Mouse (Mus musculus) heart, postnatal 36 days (tissue): ENCODE data around the gene Sult1a1. TPM values are rescaled to one million over a fixed set of nuclear protein-coding genes. Genes with fewer than 3 reads are reported as not detected.
"Not testable (repeated sequence)": the region's sequence is repeated elsewhere in the genome, so short reads cannot be mapped to it uniquely, and the experiment has no call there.

ENCODE experiments used
- DNase-seq, 2 experiments: peaks; one replicate each; pipeline ENCODE4 v3.0.0; 2021 to 2022
- intact Hi-C: fragments of 180-260 bp; cut with DNase I; formaldehyde crosslinking; loops from one replicate; pipeline ENCODE4 v1.15.1; 2025
- total RNA-seq, 2 experiments: library from RNA; stranded (reverse); gene quantifications; 2 replicates each; pipeline ENCODE4 v1.2.3; 2021

The Sult1a1 gene
- total RNA-seq, 2 experiments from 2014 or later = 30.3 to 43.0 TPM

DNA sequence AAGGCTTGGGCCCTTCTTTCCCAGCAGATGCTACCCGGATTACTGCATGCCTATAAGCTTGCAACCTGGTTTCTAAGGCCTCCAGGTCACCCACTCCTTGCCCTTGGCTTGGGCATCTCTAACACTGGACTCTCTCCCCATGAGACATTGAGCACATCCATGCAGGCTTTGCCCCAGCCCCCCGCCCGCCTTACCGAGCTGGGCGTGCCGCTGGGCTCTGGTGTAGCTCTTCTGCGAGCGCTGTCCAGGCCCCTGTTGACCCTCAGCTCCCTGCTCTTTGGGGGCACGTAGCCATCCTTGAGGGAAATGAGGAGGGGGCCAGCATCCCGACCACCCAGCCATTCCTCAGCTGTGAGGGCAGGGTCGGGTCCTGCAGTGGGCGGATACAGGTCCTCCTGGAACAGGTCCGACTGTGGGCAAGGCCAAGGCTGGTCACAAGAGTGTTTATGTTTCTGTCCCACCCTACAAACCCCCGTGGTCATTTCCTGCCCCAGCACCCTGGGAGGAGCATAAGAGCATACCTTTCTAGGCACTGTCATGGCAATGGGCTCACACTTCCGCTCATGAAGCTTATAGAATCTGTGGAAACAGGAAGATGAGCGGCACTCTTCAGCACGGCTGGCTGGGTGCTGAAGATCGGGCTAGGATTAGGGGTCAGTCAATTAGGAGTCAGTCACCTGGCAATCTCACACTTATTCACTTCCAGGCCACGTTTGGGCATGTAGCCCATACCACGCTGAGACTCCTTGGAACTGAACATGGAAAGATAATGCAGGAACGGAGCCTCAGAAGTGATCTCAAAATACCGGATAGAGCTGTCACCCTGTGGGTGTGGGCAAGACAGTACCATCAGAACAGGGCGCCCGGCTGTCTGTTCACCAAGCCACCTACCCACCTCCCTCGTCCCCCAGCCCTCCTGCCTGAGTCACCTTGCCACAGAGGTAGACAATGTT, 24.1 kb upstream of the Sult1a1 start:
- intact Hi-C loops = no loop called here
- no peak for DNase-seq

DNA sequence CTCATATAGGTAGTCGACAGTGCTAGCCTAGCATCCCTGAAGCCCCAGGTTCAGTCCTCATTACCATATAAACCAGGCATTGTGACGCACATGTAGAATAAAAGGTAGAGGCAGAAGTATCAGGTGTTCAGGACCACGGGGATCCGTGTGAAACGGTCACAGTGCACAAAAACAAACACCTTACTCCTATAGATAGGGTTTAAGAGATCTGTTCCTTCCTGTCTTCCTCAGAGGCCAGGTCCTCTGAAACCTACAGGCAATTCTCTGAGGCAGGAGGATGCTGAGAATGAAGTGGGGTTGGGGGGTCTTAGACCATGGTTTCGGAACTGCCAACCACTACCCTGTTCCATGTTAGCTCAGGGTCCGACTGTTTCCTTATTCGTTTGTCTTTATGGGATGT, 21.6 kb upstream of the Sult1a1 start:
- intact Hi-C loops = loop anchor here (2.0 to 5.0 kb wide), 4 partner anchors 94 to 296 kb away; partner anchors contain the start of genes Apobr, Cln3, Ppp4c and Sh2b1
- no peak for DNase-seq

- DNase-seq = no peak
- intact Hi-C loops = loop anchor here (2.0 to 5.0 kb wide), 4 partner anchors 95 to 295 kb away; partner anchors contain the start of genes Apobr, Cln3, Ppp4c and Sh2b1
These were observed 20.7 kb upstream of the Sult1a1 start for GRCm38 (mm10) chr7:126696886-126697285.

GRCm38 (mm10) chr7:126696303-126696702, 20.1 kb upstream of the Sult1a1 start:
- intact Hi-C loops = loop anchor here (2.0 to 5.0 kb wide), 4 partner anchors 96 to 294 kb away; partner anchors contain the start of genes Apobr, Cln3, Ppp4c and Sh2b1
- DNase-seq = no peak

DNA sequence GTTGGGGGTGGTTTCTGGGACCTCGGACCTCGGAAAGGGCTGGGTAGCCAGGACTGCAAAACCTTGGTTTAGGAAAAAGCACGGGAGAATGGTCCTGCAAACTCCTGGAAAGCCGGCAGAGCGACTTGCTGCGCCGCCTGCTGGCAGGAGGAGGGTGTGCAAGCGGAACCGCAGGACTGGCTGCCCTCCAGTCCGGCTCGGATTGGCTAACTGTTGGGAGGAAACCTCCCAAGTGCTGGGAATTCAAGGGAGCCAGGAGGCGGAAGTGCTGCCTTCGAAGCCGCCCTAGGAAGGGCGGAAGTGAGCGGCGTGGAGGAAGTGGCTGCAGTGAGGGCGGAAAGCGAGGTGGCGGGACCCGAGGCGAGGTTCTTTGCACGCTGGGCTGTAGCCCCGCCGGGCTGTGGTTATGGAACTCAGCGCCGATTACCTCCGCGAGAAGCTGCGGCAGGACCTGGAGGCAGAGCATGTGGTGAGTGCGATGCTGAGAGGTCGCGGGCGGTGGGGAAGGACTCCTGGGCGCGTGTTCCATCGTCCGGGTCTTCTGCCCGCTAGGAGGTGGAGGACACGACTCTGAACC, 19.5 kb upstream of the Sult1a1 start, which contains the start of gene Slx1b:
Gene Slx1b, minus strand, starts transcription at position 154 of the 577 bp plus-strand sequence.
- DNase-seq = peak; percentile 94 to 95
- intact Hi-C loops = loop anchor here (1.0 to 5.0 kb wide), 5 partner anchors 51 to 293 kb away; partner anchors contain the start of genes Apobr, Cln3, Ppp4c and Sh2b1

DNA sequence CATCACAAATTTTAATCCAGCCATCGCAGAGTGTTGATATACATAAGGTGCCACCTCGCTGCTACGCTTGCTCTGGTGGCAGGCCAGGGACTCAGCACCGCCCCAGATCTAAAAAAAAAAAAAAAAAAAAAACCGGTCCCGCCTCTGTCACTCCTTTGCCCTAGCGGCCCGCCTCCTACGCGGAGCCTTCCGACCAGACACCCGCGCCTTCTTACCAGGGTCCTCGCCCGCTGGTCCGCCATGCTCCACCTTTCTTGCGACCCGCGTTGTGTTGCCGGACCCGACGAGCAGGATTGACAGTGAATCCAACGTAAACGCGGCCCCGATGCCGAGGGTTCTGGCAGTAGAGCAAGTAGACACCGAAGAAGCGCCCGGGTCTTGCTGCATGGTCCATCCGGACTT, 19.0 kb upstream of the Sult1a1 start, which contains the start of gene Bola2:
Gene Bola2, plus strand, starts transcription at position 192 of the 402 bp plus-strand sequence.
- DNase-seq = peak in 1 of 2 experiments; percentile 78
- intact Hi-C loops = loop anchor here (1.0 to 5.0 kb wide), 4 partner anchors 51 to 293 kb away; partner anchors contain the start of genes Ppp4c and Sh2b1

GRCm38 (mm10) chr7:126694441-126695051, 18.3 kb upstream of the Sult1a1 start:
- intact Hi-C loops = loop anchor here (1.0 to 5.0 kb wide), 4 partner anchors 50 to 292 kb away; partner anchors contain the start of genes Ppp4c and Sh2b1
- no peak for DNase-seq

GRCm38 (mm10) chr7:126693781-126694180, 17.5 kb upstream of the Sult1a1 start:
- intact Hi-C loops = no loop called here
- DNase-seq = no peak

GRCm38 (mm10) chr7:126693256-126693655, 17.0 kb upstream of the Sult1a1 start:
- DNase-seq = peak; percentile 85 to 93

GRCm38 (mm10) chr7:126692426-126692825, 16.2 kb upstream of the Sult1a1 start:
- intact Hi-C loops = no loop called here
- DNase-seq = no peak

More at GRCm38 (mm10) chr7:126693256-126693655, 17.0 kb upstream of the Sult1a1 start:
- intact Hi-C loops = no loop called here

DNA sequence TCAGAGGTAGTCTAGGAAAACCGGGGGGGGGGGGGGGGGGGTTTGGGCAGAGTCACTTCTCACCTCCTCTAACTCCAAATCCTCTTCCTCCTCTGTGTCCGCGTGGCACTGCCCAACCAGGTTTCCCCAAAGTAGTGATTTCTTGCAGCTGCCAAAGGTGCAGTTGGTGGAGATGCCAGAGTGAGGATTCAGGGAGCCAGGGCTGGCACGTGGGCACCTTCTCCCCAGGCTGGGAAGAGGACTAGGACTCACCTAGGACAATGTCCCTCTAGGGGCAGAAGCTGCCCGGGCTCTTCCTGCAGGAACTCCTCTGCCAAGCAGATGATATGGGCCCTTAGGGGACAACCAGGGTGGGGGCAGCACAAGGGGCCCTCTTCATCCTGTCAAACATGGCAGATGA, 15.4 kb upstream of the Sult1a1 start:
- intact Hi-C loops = no loop called here
- DNase-seq = no peak

- DNase-seq = no peak
- intact Hi-C loops = no loop called here
These were observed 14.5 kb upstream of the Sult1a1 start for GRCm38 (mm10) chr7:126690737-126691136.

DNA sequence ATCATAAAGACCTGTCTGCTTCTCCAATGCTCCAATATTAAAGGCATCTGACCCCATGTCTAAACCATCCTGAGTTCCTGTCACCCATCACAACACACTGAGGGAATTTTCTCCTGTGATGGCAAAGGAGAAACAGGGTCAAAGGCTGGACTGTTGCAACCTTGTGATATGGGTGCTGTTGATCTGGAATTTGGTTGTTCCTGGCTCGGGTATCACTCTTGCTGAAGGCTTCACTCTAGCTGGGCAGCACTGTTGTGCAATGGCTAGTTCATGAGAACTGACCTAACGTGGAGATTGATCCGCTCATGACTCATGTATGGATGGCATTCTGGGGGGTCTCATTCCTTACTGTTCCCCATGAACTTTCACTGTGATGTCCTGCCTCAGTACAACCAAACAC, 12.8 kb upstream of the Sult1a1 start:
- intact Hi-C loops = no loop called here
- DNase-seq = no peak

- intact Hi-C loops, DNase-seq: not testable (repeated sequence)
These were observed 11.9 kb upstream of the Sult1a1 start for GRCm38 (mm10) chr7:126688156-126688555.

DNA sequence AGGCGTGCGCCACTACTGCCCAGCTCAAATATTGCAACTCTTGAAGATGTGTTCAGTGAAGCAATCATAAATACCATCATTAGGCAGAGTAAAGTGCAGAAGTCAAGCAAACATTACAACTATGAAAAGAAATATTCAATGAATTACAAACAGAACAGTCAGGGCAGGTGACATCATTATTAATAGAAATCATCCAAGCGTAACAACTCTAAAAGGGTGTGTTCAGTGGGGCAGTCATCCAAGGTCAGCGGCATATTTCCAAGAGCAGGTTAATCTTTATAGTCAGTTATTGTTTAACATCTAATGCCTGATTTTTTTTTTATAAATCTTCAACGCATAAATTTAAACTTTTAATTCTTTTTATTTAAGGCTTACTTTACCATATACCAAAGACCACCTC, 5.0 kb upstream of the Sult1a1 start:
- intact Hi-C loops = no loop called here

DNA sequence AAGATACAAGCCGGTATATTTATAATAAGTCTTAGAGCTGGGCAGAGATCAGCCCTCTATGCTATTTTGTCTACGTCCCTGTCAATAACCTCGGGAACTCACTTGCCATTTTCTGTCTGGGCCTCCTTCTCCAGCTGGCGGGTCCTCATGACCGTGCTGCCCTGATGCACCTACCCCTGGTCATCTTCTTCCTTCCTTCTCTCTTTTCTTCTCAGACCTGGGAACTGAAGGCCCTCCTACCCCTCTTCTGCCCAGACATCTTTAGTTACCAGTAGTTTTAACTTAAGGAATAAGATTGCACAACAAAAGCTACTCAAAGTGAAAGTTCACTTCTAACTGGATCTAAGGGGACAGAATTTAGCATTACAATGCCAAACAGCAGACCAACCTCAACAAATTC, 3.5 kb upstream of the Sult1a1 start:
- no peak for DNase-seq
- intact Hi-C loops = no loop called here

More for the DNA sequence above, 5.0 kb upstream of the Sult1a1 start:
- DNase-seq = no peak

GRCm38 (mm10) chr7:126678545-126679341, 2.5 kb upstream of the Sult1a1 start:
- DNase-seq = no peak
- intact Hi-C loops = no loop called here

DNA sequence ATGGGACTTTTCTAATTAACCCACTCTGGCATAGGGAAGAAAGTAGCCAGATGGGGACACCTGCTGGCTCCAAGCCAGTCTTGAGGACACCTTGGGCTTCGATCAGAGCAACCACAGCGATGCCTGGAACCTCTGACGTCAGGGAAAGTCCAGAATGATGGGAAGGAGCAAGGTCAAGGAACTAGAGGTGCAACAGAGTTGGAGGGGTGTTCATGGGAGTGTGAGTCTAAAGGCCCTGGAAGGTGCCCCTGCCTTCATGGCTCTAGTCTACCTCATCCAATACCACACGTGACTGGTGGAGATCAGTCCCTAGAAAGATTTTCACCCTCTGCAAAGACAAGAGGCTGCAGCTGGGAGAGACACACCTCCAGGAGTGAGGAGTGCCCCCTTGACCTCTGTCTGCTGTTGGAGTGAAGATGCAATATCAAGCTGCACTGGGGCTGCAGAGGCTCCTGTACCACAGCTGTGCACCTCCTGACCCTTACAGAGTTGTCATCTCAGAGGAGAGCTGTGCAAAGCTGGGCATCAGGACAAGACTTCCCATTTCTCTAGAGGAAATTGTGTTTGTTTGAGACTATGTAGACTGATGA, 494 bp upstream of the Sult1a1 start:
- intact Hi-C loops = no loop called here
- DNase-seq = no peak

DNA sequence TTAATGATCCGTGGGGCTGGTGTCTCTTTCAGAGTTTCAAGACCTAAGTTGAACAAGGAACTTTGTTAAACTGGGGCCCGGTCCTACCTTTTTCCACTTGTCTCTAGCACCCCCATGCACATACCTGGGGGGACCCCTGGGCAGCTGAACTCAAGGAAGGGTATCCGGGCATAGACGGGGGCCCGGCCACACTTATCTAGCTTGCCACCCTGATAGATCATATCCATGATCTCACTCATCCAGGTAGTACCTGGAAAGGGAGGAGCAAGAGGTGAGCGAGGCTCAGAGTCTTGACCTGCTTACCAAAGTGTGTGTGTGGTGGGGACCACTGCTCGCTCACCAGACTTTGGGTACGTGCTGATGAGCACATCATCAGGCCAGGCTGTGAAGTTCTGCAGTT, 1.1 kb downstream of the Sult1a1 start:
- intact Hi-C loops = no loop called here
- no peak for DNase-seq
